Mouse (Mus musculus): ENCODE measurements around the gene Slc6a9. TPM values are rescaled to one million over a fixed set of nuclear protein-coding genes. Genes with fewer than 3 reads are reported as not detected.

Gene Slc6a9
- polyA plus RNA-seq, 1 experiment from 2014 or later: 9.9 TPM

GRCm38 (mm10) chr4:117866083-117866482 is 31.8 kb downstream of the Slc6a9 start:
- Histone ChIP-seq H3K4me1 (peaks cover 22% of the 10 kb centered on the region), H3K36me3 (replicated peaks) (no peaks in the 10 kb centered on the region), H3K4me3 (replicated peaks) (no peak overlapping the region), H3K27me3 (peaks cover 6% of the 10 kb centered on the region), H3K9me3 (no peaks in the 10 kb centered on the region), H3K4me2 (no peak overlapping the region), H3K27ac (0 out of 2 replicates have a peak overlapping the region, but pooled peaks have one; percentile 19), H3K9ac (no peak overlapping the region)
- 67% methylated on average over 9 of the region's 9 CpGs for WGBS
- ATAC-seq (ENCODE audit: low FRiP score): no peak

- H3K27me3 ChIP-seq: peaks cover 6% of the 10 kb centered on the region
- no peak overlapping the region for H3K4me2 ChIP-seq
- 81% methylated on average over 6 of the region's 6 CpGs for WGBS
- peaks cover 24% of the 10 kb centered on the region for H3K4me1 ChIP-seq
- no peak overlapping the region for H3K4me3 ChIP-seq (replicated peaks)
- H3K36me3 ChIP-seq (replicated peaks): no peaks in the 10 kb centered on the region
- no peak for ATAC-seq (ENCODE audit: low FRiP score)
- H3K9ac ChIP-seq: no peak overlapping the region
- no peaks in the 10 kb centered on the region for H3K9me3 ChIP-seq
- H3K27ac ChIP-seq: no peak overlapping the region
Observed at GRCm38 (mm10) chr4:117867000-117867399, 32.7 kb downstream of the Slc6a9 start.

- no peaks in the 10 kb centered on the region for H3K9me3 ChIP-seq
- no peak overlapping the region for H3K27ac ChIP-seq
- H3K4me2 ChIP-seq: peak overlapping the region; percentile 19
- peak; percentile 25; the same call in 1 of the 2 replicates for ATAC-seq (ENCODE audit: low FRiP score)
- 16% methylated on average over 24 of the region's 24 CpGs for WGBS
- no peak overlapping the region for H3K9ac ChIP-seq
- H3K36me3 ChIP-seq (replicated peaks): no peaks in the 10 kb centered on the region
- H3K4me3 ChIP-seq (replicated peaks): no peak overlapping the region
- peaks cover 6% of the 10 kb centered on the region for H3K27me3 ChIP-seq
- peaks cover 29% of the 10 kb centered on the region for H3K4me1 ChIP-seq
Observed at GRCm38 (mm10) chr4:117867823-117868222, 33.5 kb downstream of the Slc6a9 start.

GRCm38 (mm10) chr4:117869317-117869716 is 35.0 kb downstream of the Slc6a9 start:
- Histone ChIP-seq H3K4me3 (replicated peaks) (no peak overlapping the region), H3K4me2 (no peak overlapping the region), H3K4me1 (peaks cover 27% of the 10 kb centered on the region), H3K9me3 (no peaks in the 10 kb centered on the region), H3K27ac (no peak overlapping the region), H3K36me3 (replicated peaks) (peaks cover 14% of the 10 kb centered on the region), H3K27me3 (peaks cover 6% of the 10 kb centered on the region), H3K9ac (no peak overlapping the region)
- 82% methylated on average over 9 of the region's 9 CpGs for WGBS
- no peak for ATAC-seq (ENCODE audit: low FRiP score)

- WGBS: 82% methylated on average over 1 of the region's 1 CpGs
- peaks cover 23% of the 10 kb centered on the region for H3K36me3 ChIP-seq (replicated peaks)
- peaks cover 27% of the 10 kb centered on the region for H3K4me1 ChIP-seq
- no peaks in the 10 kb centered on the region for H3K9me3 ChIP-seq
- peaks cover 6% of the 10 kb centered on the region for H3K27me3 ChIP-seq
- no peak overlapping the region for H3K9ac ChIP-seq
- H3K4me2 ChIP-seq: no peak overlapping the region
- no peak overlapping the region for H3K27ac ChIP-seq
- H3K4me3 ChIP-seq (replicated peaks): no peak overlapping the region
- no peak for ATAC-seq (ENCODE audit: low FRiP score)
Observed at GRCm38 (mm10) chr4:117870437-117870836, 36.1 kb downstream of the Slc6a9 start.

GRCm38 (mm10) chr4:117871787-117872186 is 37.5 kb downstream of the Slc6a9 start:
- H3K9ac ChIP-seq: no peak overlapping the region
- H3K4me2 ChIP-seq: peak overlapping the region; percentile 44; the same call in 1 of the 2 replicates
- ATAC-seq (ENCODE audit: low FRiP score): no peak
- H3K4me1 ChIP-seq: peaks cover 23% of the 10 kb centered on the region
- H3K27ac ChIP-seq: no peak overlapping the region
- H3K4me3 ChIP-seq (replicated peaks): no peak overlapping the region
- H3K36me3 ChIP-seq (replicated peaks): peaks cover 37% of the 10 kb centered on the region
- no peaks in the 10 kb centered on the region for H3K9me3 ChIP-seq
- peaks cover 6% of the 10 kb centered on the region for H3K27me3 ChIP-seq
- 63% methylated on average over 7 of the region's 7 CpGs for WGBS

- Histone ChIP-seq H3K4me1 (peaks cover 23% of the 10 kb centered on the region), H3K36me3 (replicated peaks) (peaks cover 44% of the 10 kb centered on the region), H3K9ac (peak within 1 kb of the TSS; percentile 18; the same call in 1 of the 2 replicates), H3K27me3 (peaks cover 1% of the 10 kb centered on the region; the same call in 1 of the 2 replicates), H3K9me3 (no peaks in the 10 kb centered on the region), H3K4me2 (peak within 1 kb of the TSS; percentile 44), H3K4me3 (replicated peaks) (0 out of 2 replicates have a peak within 1 kb of the TSS, but pooled peaks have one; percentile 10), H3K27ac (no peak within 1 kb of the TSS)
- ATAC-seq (ENCODE audit: low FRiP score): peak; percentile 15; the same call in 1 of the 2 replicates
- 6% methylated on average over 14 of the region's 14 CpGs for WGBS
Observed at GRCm38 (mm10) chr4:117872471-117872886, 38.2 kb downstream of the Slc6a9 start, which contains the start of gene Ccdc24. Ccdc24 (minus strand) TSS chr4:117872557.

GRCm38 (mm10) chr4:117873615-117874014 is 39.3 kb downstream of the Slc6a9 start:
- H3K9ac ChIP-seq: no peak overlapping the region
- H3K4me2 ChIP-seq: no peak overlapping the region
- H3K36me3 ChIP-seq (replicated peaks): peaks cover 54% of the 10 kb centered on the region
- no peaks in the 10 kb centered on the region; the same call in 1 of the 2 replicates for H3K27me3 ChIP-seq
- WGBS: 93% methylated on average over 9 of the region's 9 CpGs
- H3K4me3 ChIP-seq (replicated peaks): no peak overlapping the region
- no peaks in the 10 kb centered on the region for H3K9me3 ChIP-seq
- H3K4me1 ChIP-seq: peaks cover 24% of the 10 kb centered on the region
- no peak overlapping the region for H3K27ac ChIP-seq
- ATAC-seq (ENCODE audit: low FRiP score): no peak

- no peak for ATAC-seq (ENCODE audit: low FRiP score)
- Histone ChIP-seq H3K4me1 (peaks cover 27% of the 10 kb centered on the region), H3K27ac (no peak overlapping the region), H3K4me3 (replicated peaks) (no peak overlapping the region), H3K27me3 (no peaks in the 10 kb centered on the region), H3K36me3 (replicated peaks) (peaks cover 67% of the 10 kb centered on the region), H3K9ac (no peak overlapping the region), H3K4me2 (no peak overlapping the region), H3K9me3 (no peaks in the 10 kb centered on the region)
- 83% methylated on average over 10 of the region's 10 CpGs for WGBS
Observed at GRCm38 (mm10) chr4:117878301-117878700, 44.0 kb downstream of the Slc6a9 start.

GRCm38 (mm10) chr4:117878703-117879102 is 44.4 kb downstream of the Slc6a9 start:
- 87% methylated on average over 5 of the region's 5 CpGs for WGBS
- no peak overlapping the region for H3K4me3 ChIP-seq (replicated peaks)
- H3K27me3 ChIP-seq: no peaks in the 10 kb centered on the region
- H3K4me1 ChIP-seq: peaks cover 30% of the 10 kb centered on the region
- ATAC-seq (ENCODE audit: low FRiP score): no peak
- no peaks in the 10 kb centered on the region for H3K9me3 ChIP-seq
- H3K9ac ChIP-seq: no peak overlapping the region
- H3K36me3 ChIP-seq (replicated peaks): peaks cover 63% of the 10 kb centered on the region
- H3K4me2 ChIP-seq: no peak overlapping the region
- no peak overlapping the region for H3K27ac ChIP-seq

- no peaks in the 10 kb centered on the region for H3K9me3 ChIP-seq
- peaks cover 41% of the 10 kb centered on the region for H3K36me3 ChIP-seq (replicated peaks)
- H3K27me3 ChIP-seq: no peaks in the 10 kb centered on the region
- peak within 1 kb of the TSS; percentile 92 for H3K4me3 ChIP-seq (replicated peaks)
- ATAC-seq (ENCODE audit: low FRiP score): peak; percentile 61
- H3K9ac ChIP-seq: peak within 1 kb of the TSS; percentile 95
- under 1% methylated on average over 79 of the region's 103 CpGs for WGBS
- peaks cover 55% of the 10 kb centered on the region for H3K4me1 ChIP-seq
- peak within 1 kb of the TSS; percentile 79 for H3K27ac ChIP-seq
- H3K4me2 ChIP-seq: peak within 1 kb of the TSS; percentile 92
Observed at GRCm38 (mm10) chr4:117882701-117883691, 48.7 kb downstream of the Slc6a9 start, which contains the start of gene B4galt2. B4galt2 (minus strand) TSS chr4:117883487.

GRCm38 (mm10) chr4:117884146-117884545 is 49.8 kb downstream of the Slc6a9 start:
- no peak for ATAC-seq (ENCODE audit: low FRiP score)
- Histone ChIP-seq H3K4me2 (peak overlapping the region; percentile 92), H3K27ac (no peak overlapping the region), H3K4me3 (replicated peaks) (peak overlapping the region; percentile 92), H3K36me3 (replicated peaks) (peaks cover 36% of the 10 kb centered on the region), H3K9me3 (no peaks in the 10 kb centered on the region), H3K9ac (no peak overlapping the region), H3K4me1 (peaks cover 50% of the 10 kb centered on the region), H3K27me3 (no peaks in the 10 kb centered on the region)
- WGBS: 94% methylated on average over 1 of the region's 1 CpGs

All from forebrain, embryonic 12.5 days (tissue).